Mouse (Mus musculus) small intestine, adult 2 months (tissue): Measurements from ENCODE around the gene Sesn3.

Source experiments
- CTCF ChIP-seq: fragments of 200-500 bp; IDR thresholded peaks from 2 replicates; pipeline ENCODE4 v1.5.1; 2012; ENCODE audit warnings: low read depth, mild to moderate bottlenecking, control low read depth, inconsistent platforms, low read length, moderate library complexity, mixed read lengths; ENCODE audit not compliant: insufficient replicate concordance, insufficient read length; ENCODE audit errors: extremely low read depth
- POLR2A ChIP-seq: fragments of 200-500 bp; IDR thresholded peaks from 2 replicates; pipeline ENCODE4 v1.6.1; 2012; ENCODE audit warnings: low read depth, mild to moderate bottlenecking, control low read depth, inconsistent platforms, low read length, moderate library complexity

- TF ChIP-seq POLR2A (no peak), CTCF (no peak)
These were observed 26.7 kb upstream of the Sesn3 start for GRCm38 (mm10) chr9:14248209-14248596.
